Mouse (Mus musculus) liver, embryonic 11.5 days (tissue): ENCODE measurements at regions not wholly inside any gene's neighbourhood (a gene's known extent, or its start where the extent isn't known, plus 50 kb on each side); places are given as distances from the start of the nearest gene placed in this dataset.

Experiments used
- ATAC-seq: fragments of 200-750 bp; cut with Nextera tagmentation; replicated peaks from 2 replicates; pipeline ENCODE4 v1.8.0; 2017; ENCODE audit warnings: moderate number of reproducible peaks, mild to moderate bottlenecking, moderate TSS enrichment, moderate library complexity; ENCODE audit not compliant: low FRiP score
- DNase-seq: peaks from one replicate; pipeline ENCODE4 v3.0.0-alpha.2; 2017; ENCODE audit warnings: low spot score
- H3K27ac ChIP-seq: fragments of 300-500 bp; sonication (generic); 2 replicates; pipeline ENCODE4 v1.5.1; 2014; ENCODE audit warnings: mild to moderate bottlenecking, low read depth, low read length, control low read depth
- H3K27me3 ChIP-seq: fragments of 300-500 bp; sonication (generic); replicated peaks from 2 replicates; pipeline ENCODE4 v1.6.1; 2014; ENCODE audit warnings: low read length, mixed read lengths; ENCODE audit not compliant: control insufficient read depth, insufficient read depth
- H3K36me3 ChIP-seq: fragments of 300-500 bp; sonication (generic); 2 replicates; pipeline ENCODE4 v1.6.1; 2014; ENCODE audit warnings: mild to moderate bottlenecking, low read length, moderate library complexity, mixed read lengths; ENCODE audit not compliant: control insufficient read depth, insufficient read depth
- H3K4me1 ChIP-seq: fragments of 300-500 bp; sonication (generic); replicated peaks from 2 replicates; pipeline ENCODE4 v1.6.1; 2014; ENCODE audit warnings: low read length, mixed read lengths; ENCODE audit not compliant: control insufficient read depth, insufficient read depth
- H3K4me2 ChIP-seq: fragments of 300-500 bp; sonication (generic); 2 replicates; pipeline ENCODE4 v1.6.1; 2014; ENCODE audit warnings: mild to moderate bottlenecking, control low read depth, moderate library complexity
- H3K4me3 ChIP-seq: fragments of 300-500 bp; sonication (generic); 2 replicates; pipeline ENCODE4 v1.5.1; 2014; ENCODE audit warnings: low read depth, low read length, control low read depth
- H3K9ac ChIP-seq: fragments of 300-500 bp; sonication (generic); 2 replicates; pipeline ENCODE4 v1.6.1; 2014; ENCODE audit warnings: low read depth, low read length, control low read depth
- H3K9me3 ChIP-seq: fragments of 300-500 bp; sonication (generic); 2 replicates; pipeline ENCODE4 v1.6.1; 2016; ENCODE audit warnings: low read length, inconsistent platforms, mixed read lengths; ENCODE audit not compliant: control insufficient read depth
- WGBS: fragments of 180-500 bp; shearing (Covaris S2); extraction: QIAGEN DNeasy Blood & Tissue Kit; methylation state at CpG from one replicate; pipeline ENCODE4 v1.1.7; 2014; 5-methylcytosine and 5-hydroxymethylcytosine counted together

GRCm38 (mm10) chr4:94147964-94148533 lies 408.3 kb upstream of the Gm10306 start:
- DNase-seq = no peak

DNA sequence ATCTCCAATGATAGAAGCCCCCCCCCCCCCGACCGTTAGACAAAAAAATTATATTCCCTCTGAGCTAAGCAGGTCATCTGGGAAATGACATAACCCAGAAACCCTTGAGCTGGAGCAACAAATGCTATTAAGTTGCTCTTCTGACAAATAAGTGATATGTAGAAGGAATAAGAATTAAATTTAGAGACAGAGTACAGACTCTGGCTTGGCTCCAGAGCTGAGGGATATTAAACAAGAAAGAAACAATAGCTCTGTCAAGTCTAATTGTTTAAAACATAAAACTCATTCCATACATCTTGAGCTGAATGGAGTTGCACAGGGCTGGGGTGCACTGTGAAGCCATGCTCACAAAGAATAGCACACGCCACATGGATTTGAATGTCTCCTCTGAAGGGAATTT lies 407.3 kb upstream of the Gm10306 start:
- no peak for ATAC-seq
- WGBS = 74% methylated on average over 3 of the region's 3 CpGs

More at GRCm38 (mm10) chr4:94147964-94148533, 408.3 kb upstream of the Gm10306 start:
- Histone ChIP-seq H3K27me3 (no peaks in the 10 kb centered on the region), H3K4me2 (no peak overlapping the region), H3K9ac (no peak overlapping the region), H3K36me3 (no peaks in the 10 kb centered on the region), H3K4me1 (no peaks in the 10 kb centered on the region), H3K4me3 (no peak overlapping the region), H3K27ac (no peak overlapping the region), H3K9me3 (no peaks in the 10 kb centered on the region)
- no peak for ATAC-seq

GRCm38 (mm10) chr4:94160620-94161019 lies 395.7 kb upstream of the Gm10306 start:
- ATAC-seq (no peak), DNase-seq (no peak)
- Histone ChIP-seq H3K9ac (no peak overlapping the region), H3K4me3 (no peak overlapping the region), H3K27ac (no peak overlapping the region), H3K36me3 (no peaks in the 10 kb centered on the region), H3K4me1 (no peaks in the 10 kb centered on the region), H3K27me3 (no peaks in the 10 kb centered on the region), H3K4me2 (no peak overlapping the region), H3K9me3 (no peaks in the 10 kb centered on the region)
- 76% methylated on average over 2 of the region's 2 CpGs for WGBS

More for the DNA sequence above, 407.3 kb upstream of the Gm10306 start:
- no peak overlapping the region for H3K4me2 ChIP-seq
- no peaks in the 10 kb centered on the region for H3K27me3 ChIP-seq
- no peak overlapping the region for H3K9ac ChIP-seq
- H3K4me3 ChIP-seq = no peak overlapping the region
- no peak for DNase-seq
- H3K36me3 ChIP-seq = no peaks in the 10 kb centered on the region
- H3K4me1 ChIP-seq = no peaks in the 10 kb centered on the region
- H3K9me3 ChIP-seq = no peaks in the 10 kb centered on the region
- no peak overlapping the region for H3K27ac ChIP-seq

- H3K4me3 ChIP-seq = no peak overlapping the region
- no peaks in the 10 kb centered on the region for H3K36me3 ChIP-seq
- no peaks in the 10 kb centered on the region for H3K4me1 ChIP-seq
- 93% methylated on average over 2 of the region's 2 CpGs for WGBS
- H3K9ac ChIP-seq = no peak overlapping the region
- no peak overlapping the region for H3K4me2 ChIP-seq
- no peaks in the 10 kb centered on the region for H3K9me3 ChIP-seq
- DNase-seq (no peak), ATAC-seq (no peak)
- H3K27ac ChIP-seq = no peak overlapping the region
- H3K27me3 ChIP-seq = no peaks in the 10 kb centered on the region
Observed at GRCm38 (mm10) chr4:94173096-94173495, 383.2 kb upstream of the Gm10306 start.

DNA sequence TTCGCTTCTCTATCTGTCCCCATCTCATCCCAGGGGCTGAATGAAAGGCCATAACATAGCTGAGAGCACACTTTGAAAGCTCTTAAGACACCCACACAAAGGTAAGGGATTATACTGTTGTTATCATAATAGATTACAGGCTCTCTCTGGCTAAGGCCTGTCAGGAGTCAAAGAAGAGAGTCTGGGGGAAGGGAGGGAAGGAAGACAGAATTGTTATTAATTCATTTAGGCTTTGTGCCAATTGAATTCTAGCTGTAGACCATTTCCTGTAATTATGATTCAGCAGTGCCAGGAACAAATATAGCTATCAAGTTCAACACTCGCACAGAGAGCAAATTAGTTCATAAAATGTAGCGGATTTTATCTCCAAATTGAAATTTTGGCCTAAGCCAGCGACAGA lies 369.3 kb upstream of the Gm10306 start:
- 65% methylated on average over 4 of the region's 4 CpGs for WGBS
- DNase-seq (no peak), ATAC-seq (no peak)
- no peak overlapping the region for H3K9ac ChIP-seq
- H3K9me3 ChIP-seq = no peaks in the 10 kb centered on the region
- no peaks in the 10 kb centered on the region for H3K4me1 ChIP-seq
- no peak overlapping the region for H3K4me3 ChIP-seq
- no peaks in the 10 kb centered on the region for H3K27me3 ChIP-seq
- H3K27ac ChIP-seq = no peak overlapping the region
- H3K36me3 ChIP-seq = no peaks in the 10 kb centered on the region
- H3K4me2 ChIP-seq = no peak overlapping the region

DNA sequence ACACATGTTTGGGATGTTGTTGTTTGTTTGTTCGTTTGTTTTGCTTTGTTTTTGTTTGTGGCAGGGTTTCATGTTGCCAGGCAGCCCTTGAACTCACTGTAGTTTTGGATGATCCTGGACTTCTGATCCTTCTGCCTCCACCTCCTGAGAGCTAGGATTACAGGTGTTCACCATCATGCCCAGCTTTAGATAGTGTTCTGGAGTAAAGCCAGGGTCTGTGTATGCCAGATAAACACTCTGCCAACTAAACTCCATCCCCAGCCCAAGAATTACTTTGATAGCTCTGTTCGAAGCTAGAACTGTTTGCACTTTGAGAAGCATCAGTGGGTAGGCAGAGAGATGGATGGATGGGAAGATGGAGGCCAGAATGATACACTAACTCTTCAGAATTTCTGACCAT lies 368.0 kb upstream of the Gm10306 start:
- Histone ChIP-seq H3K36me3 (no peaks in the 10 kb centered on the region), H3K27ac (no peak overlapping the region), H3K4me1 (no peaks in the 10 kb centered on the region), H3K9ac (no peak overlapping the region), H3K4me3 (no peak overlapping the region), H3K27me3 (no peaks in the 10 kb centered on the region), H3K4me2 (no peak overlapping the region), H3K9me3 (no peaks in the 10 kb centered on the region)
- DNase-seq (no peak), ATAC-seq (no peak)
- 51% methylated on average over 2 of the region's 2 CpGs for WGBS

GRCm38 (mm10) chr4:94188888-94189287 lies 367.5 kb upstream of the Gm10306 start:
- ATAC-seq = no peak
- no peaks in the 10 kb centered on the region for H3K4me1 ChIP-seq
- H3K27ac ChIP-seq = no peak overlapping the region

GRCm38 (mm10) chr4:94190940-94191339 lies 365.4 kb upstream of the Gm10306 start:
- Histone ChIP-seq H3K27me3 (no peaks in the 10 kb centered on the region), H3K9ac (no peak overlapping the region), H3K9me3 (no peaks in the 10 kb centered on the region), H3K4me1 (no peaks in the 10 kb centered on the region), H3K4me3 (no peak overlapping the region), H3K36me3 (no peaks in the 10 kb centered on the region), H3K4me2 (no peak overlapping the region), H3K27ac (no peak overlapping the region)
- WGBS = 51% methylated on average over 2 of the region's 2 CpGs
- no peak for ATAC-seq
- no peak for DNase-seq

More at GRCm38 (mm10) chr4:94188888-94189287, 367.5 kb upstream of the Gm10306 start:
- no peak for DNase-seq
- H3K27me3 ChIP-seq = no peaks in the 10 kb centered on the region
- no peak overlapping the region for H3K4me3 ChIP-seq
- 44% methylated on average over 3 of the region's 3 CpGs for WGBS
- no peak overlapping the region for H3K9ac ChIP-seq
- H3K36me3 ChIP-seq = no peaks in the 10 kb centered on the region
- H3K9me3 ChIP-seq = no peaks in the 10 kb centered on the region
- H3K4me2 ChIP-seq = no peak overlapping the region

DNA sequence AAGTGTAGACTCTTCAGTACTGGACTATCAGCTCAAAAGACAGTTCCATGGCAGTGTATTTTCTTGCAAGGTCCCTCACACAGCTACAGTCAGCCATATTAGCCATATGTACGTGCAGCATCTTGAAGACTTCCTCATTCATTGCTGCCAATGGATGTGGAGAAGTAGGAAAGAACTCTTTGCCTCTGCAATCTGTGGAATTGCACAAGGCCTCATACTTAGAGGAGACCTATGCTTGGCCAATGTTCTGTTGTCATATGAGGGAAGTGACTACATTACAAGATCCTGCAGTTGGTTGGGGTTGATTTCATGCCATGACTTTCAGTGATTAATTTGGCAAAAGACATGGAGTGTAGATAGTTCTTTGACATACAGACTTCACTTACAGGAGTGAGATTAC lies 340.1 kb upstream of the Gm10306 start:
- WGBS = 70% methylated on average over 1 of the region's 1 CpGs
- Histone ChIP-seq H3K4me3 (no peak overlapping the region), H3K36me3 (no peaks in the 10 kb centered on the region), H3K9ac (no peak overlapping the region), H3K27me3 (no peaks in the 10 kb centered on the region), H3K4me2 (no peak overlapping the region), H3K4me1 (no peaks in the 10 kb centered on the region), H3K9me3 (no peaks in the 10 kb centered on the region), H3K27ac (no peak overlapping the region)
- DNase-seq = no peak
- ATAC-seq = no peak
